Mouse (Mus musculus) embryonic facial prominence, embryonic 15.5 days (tissue): ENCODE measurements around the gene Cltrn. TPM values are rescaled to one million over a fixed set of nuclear protein-coding genes. Genes with fewer than 3 reads are reported as not detected.
A peak's percentile ranks its signal among the peaks of the same experiment; 100 is the strongest.

ENCODE experiments used
- ATAC-seq: fragments of 200-750 bp; cut with Nextera tagmentation; 2 replicates; pipeline ENCODE4 v1.8.0; 2017; ENCODE audit warnings: low read depth, moderate TSS enrichment; ENCODE audit not compliant: insufficient number of reproducible peaks, low FRiP score, low TSS enrichment
- H3K27ac ChIP-seq: fragments of 300-500 bp; sonication (generic); replicated peaks from 2 replicates; pipeline ENCODE4 v1.5.1; 2015; ENCODE audit warnings: mild to moderate bottlenecking, inconsistent platforms
- H3K27me3 ChIP-seq: fragments of 300-500 bp; sonication (generic); 2 replicates; pipeline ENCODE4 v1.6.1; 2015; ENCODE audit warnings: inconsistent platforms
- H3K36me3 ChIP-seq: fragments of 300-500 bp; sonication (generic); 2 replicates; pipeline ENCODE4 v1.6.1; 2015; ENCODE audit warnings: mild to moderate bottlenecking, inconsistent platforms
- H3K4me1 ChIP-seq: fragments of 300-500 bp; sonication (generic); 2 replicates; pipeline ENCODE4 v1.6.1; 2015; ENCODE audit warnings: inconsistent platforms
- H3K4me2 ChIP-seq: fragments of 300-500 bp; sonication (generic); replicated peaks from 2 replicates; pipeline ENCODE4 v1.6.1; 2015; ENCODE audit warnings: mild to moderate bottlenecking, inconsistent platforms
- H3K4me3 ChIP-seq: fragments of 300-500 bp; sonication (generic); replicated peaks from 2 replicates; pipeline ENCODE4 v1.5.1; 2015; ENCODE audit warnings: mild to moderate bottlenecking, inconsistent platforms
- H3K9ac ChIP-seq: fragments of 300-500 bp; sonication (generic); 2 replicates; pipeline ENCODE4 v1.6.1; 2015; ENCODE audit warnings: inconsistent platforms
- H3K9me3 ChIP-seq: fragments of 300-500 bp; sonication (generic); replicated peaks from 2 replicates; pipeline ENCODE4 v1.6.1; 2016; ENCODE audit warnings: inconsistent platforms
- WGBS: fragments of 180-500 bp; shearing (Covaris S2); methylation state at CpG from one replicate; pipeline ENCODE4 v1.1.7; 2015; 5-methylcytosine and 5-hydroxymethylcytosine counted together
- polyA plus RNA-seq: library from polyadenylated mRNA; unstranded; fragments of >200 nt; fragmentation: Nextera tagmentation; extraction: Ambion mirVana; gene quantifications from 2 replicates; pipeline ENCODE4 v1.2.1, GENCODE M21; 2015

The Cltrn gene
- polyA plus RNA-seq: not detected in 2 replicates

GRCm38 (mm10) chrX:164088582-164088981 is at the start of gene Cltrn:
Cltrn (plus strand) TSS chrX:164088830.
- Histone ChIP-seq H3K9me3 (no peaks in the 10 kb centered on the region), H3K36me3 (no peaks in the 10 kb centered on the region), H3K4me3 (no peak within 1 kb of the TSS), H3K27ac (no peak within 1 kb of the TSS), H3K27me3 (peaks cover 11% of the 10 kb centered on the region), H3K4me1 (no peaks in the 10 kb centered on the region), H3K9ac (no peak within 1 kb of the TSS), H3K4me2 (no peak within 1 kb of the TSS)
- 84% methylated on average over 4 of the region's 4 CpGs for WGBS
- ATAC-seq: no peak

- H3K4me2 ChIP-seq: no peak overlapping the region
- WGBS: 36% methylated on average over 2 of the region's 2 CpGs
- no peaks in the 10 kb centered on the region for H3K4me1 ChIP-seq
- peak; percentile 39; the same call in 1 of the 2 replicates for ATAC-seq
- H3K27me3 ChIP-seq: no peaks in the 10 kb centered on the region
- H3K9me3 ChIP-seq: no peaks in the 10 kb centered on the region
- H3K9ac ChIP-seq: no peak overlapping the region
- no peak overlapping the region for H3K4me3 ChIP-seq
- H3K27ac ChIP-seq: no peak overlapping the region
- H3K36me3 ChIP-seq: no peaks in the 10 kb centered on the region
These were observed 49.7 kb upstream of the Cltrn start for GRCm38 (mm10) chrX:164038882-164039281.

DNA sequence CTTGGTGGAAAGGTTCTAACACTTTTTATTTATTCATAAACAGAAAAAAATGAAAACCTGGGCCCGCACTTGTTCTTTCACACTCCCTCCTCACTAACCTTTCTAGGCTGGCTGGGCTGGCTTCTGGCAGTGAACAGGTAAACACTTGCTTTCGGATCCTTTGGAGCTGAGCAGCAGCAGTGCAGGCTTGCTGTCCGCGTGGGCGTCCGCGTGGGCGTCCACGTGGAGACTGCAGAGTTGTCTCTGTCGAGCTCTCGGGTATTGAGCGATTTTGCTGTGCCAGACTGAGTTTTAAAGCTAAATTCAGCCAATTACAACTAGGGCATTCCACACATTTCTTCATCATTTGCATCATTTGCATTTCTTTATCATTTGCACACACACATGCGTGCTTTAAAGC is 46.6 kb upstream of the Cltrn start:
- Histone ChIP-seq H3K36me3 (no peaks in the 10 kb centered on the region), H3K4me1 (no peaks in the 10 kb centered on the region), H3K4me3 (no peak overlapping the region), H3K27me3 (no peaks in the 10 kb centered on the region), H3K4me2 (no peak overlapping the region), H3K27ac (no peak overlapping the region), H3K9me3 (no peaks in the 10 kb centered on the region), H3K9ac (no peak overlapping the region)
- ATAC-seq: no peak
- 54% methylated on average over 13 of the region's 13 CpGs for WGBS

GRCm38 (mm10) chrX:164046736-164047135 is 41.9 kb upstream of the Cltrn start:
- Histone ChIP-seq H3K4me2 (no peak overlapping the region), H3K4me1 (no peaks in the 10 kb centered on the region), H3K9me3 (no peaks in the 10 kb centered on the region), H3K4me3 (no peak overlapping the region), H3K27ac (no peak overlapping the region), H3K27me3 (no peaks in the 10 kb centered on the region), H3K9ac (no peak overlapping the region), H3K36me3 (no peaks in the 10 kb centered on the region)
- no peak for ATAC-seq
- 76% methylated on average over 2 of the region's 2 CpGs for WGBS

DNA sequence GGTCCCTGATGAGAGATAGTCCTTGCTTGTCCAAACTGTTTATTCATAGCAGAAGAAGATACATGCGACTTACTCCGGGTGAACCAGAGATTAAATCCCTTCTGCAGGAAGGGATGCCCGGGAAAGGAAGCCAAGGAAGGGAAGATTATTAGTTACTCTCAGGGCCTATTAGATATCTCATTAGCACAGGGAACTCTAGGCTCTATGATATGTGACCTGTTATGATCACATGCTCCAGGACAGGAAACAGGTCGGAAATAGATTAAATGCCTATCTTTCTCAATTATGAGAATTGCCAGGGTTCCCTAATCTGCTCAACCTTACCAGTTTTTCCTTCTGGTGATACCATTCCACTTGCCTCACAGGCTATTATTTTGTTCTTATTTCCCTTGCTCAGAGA is 32.9 kb upstream of the Cltrn start:
- WGBS: 85% methylated on average over 4 of the region's 4 CpGs
- no peak overlapping the region for H3K4me3 ChIP-seq
- no peaks in the 10 kb centered on the region for H3K27me3 ChIP-seq
- H3K9ac ChIP-seq: no peak overlapping the region
- H3K9me3 ChIP-seq: no peaks in the 10 kb centered on the region
- H3K27ac ChIP-seq: no peak overlapping the region
- H3K4me2 ChIP-seq: no peak overlapping the region
- no peaks in the 10 kb centered on the region for H3K4me1 ChIP-seq
- ATAC-seq: no peak
- no peaks in the 10 kb centered on the region for H3K36me3 ChIP-seq

DNA sequence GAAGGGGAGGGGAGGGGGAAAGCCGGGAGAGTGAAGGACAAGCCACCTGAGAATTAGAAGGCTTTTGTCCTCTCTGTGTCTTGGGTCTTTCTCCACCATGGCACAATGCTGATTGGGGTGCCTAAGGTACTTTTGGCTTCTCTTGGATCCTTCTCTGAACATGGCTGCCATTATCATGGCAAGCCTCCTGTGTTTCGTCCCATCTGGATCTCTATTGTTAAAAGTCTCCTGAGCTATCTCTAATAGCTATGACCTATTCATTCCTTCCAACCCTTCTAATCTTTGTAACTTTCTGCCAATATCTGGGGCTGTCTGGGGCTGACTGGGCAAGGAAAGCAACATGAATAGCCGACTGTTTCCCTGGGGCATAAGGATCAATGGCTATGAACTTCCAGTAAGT is 30.1 kb upstream of the Cltrn start:
- no peak overlapping the region for H3K4me2 ChIP-seq
- no peaks in the 10 kb centered on the region for H3K4me1 ChIP-seq
- H3K36me3 ChIP-seq: no peaks in the 10 kb centered on the region
- no peaks in the 10 kb centered on the region for H3K9me3 ChIP-seq
- H3K27ac ChIP-seq: no peak overlapping the region
- no peak for ATAC-seq
- WGBS: 71% methylated on average over 3 of the region's 3 CpGs
- H3K27me3 ChIP-seq: no peaks in the 10 kb centered on the region
- no peak overlapping the region for H3K4me3 ChIP-seq
- no peak overlapping the region for H3K9ac ChIP-seq

- Histone ChIP-seq H3K27ac (no peak overlapping the region), H3K4me3 (no peak overlapping the region), H3K27me3 (no peaks in the 10 kb centered on the region), H3K36me3 (no peaks in the 10 kb centered on the region), H3K9ac (no peak overlapping the region), H3K4me2 (no peak overlapping the region), H3K4me1 (no peaks in the 10 kb centered on the region), H3K9me3 (no peaks in the 10 kb centered on the region)
- no peak for ATAC-seq
- WGBS: 69% methylated on average over 4 of the region's 4 CpGs
These were observed 29.6 kb upstream of the Cltrn start for GRCm38 (mm10) chrX:164059070-164059469.

- Histone ChIP-seq H3K9me3 (no peaks in the 10 kb centered on the region), H3K4me3 (no peak overlapping the region), H3K4me1 (no peaks in the 10 kb centered on the region), H3K27me3 (no peaks in the 10 kb centered on the region; the same call in 1 of the 2 replicates), H3K4me2 (no peak overlapping the region), H3K9ac (no peak overlapping the region), H3K36me3 (no peaks in the 10 kb centered on the region), H3K27ac (no peak overlapping the region)
- no peak for ATAC-seq
- 21% methylated on average over 2 of the region's 2 CpGs for WGBS
These were observed 22.4 kb upstream of the Cltrn start for GRCm38 (mm10) chrX:164066185-164066584.

GRCm38 (mm10) chrX:164068968-164069367 is 19.7 kb upstream of the Cltrn start:
- Histone ChIP-seq H3K9ac (no peak overlapping the region), H3K4me3 (no peak overlapping the region), H3K4me1 (no peaks in the 10 kb centered on the region), H3K9me3 (no peaks in the 10 kb centered on the region), H3K27me3 (no peaks in the 10 kb centered on the region; the same call in 1 of the 2 replicates), H3K27ac (no peak overlapping the region), H3K36me3 (no peaks in the 10 kb centered on the region), H3K4me2 (no peak overlapping the region)
- ATAC-seq: no peak
- WGBS: 88% methylated on average over 4 of the region's 4 CpGs

DNA sequence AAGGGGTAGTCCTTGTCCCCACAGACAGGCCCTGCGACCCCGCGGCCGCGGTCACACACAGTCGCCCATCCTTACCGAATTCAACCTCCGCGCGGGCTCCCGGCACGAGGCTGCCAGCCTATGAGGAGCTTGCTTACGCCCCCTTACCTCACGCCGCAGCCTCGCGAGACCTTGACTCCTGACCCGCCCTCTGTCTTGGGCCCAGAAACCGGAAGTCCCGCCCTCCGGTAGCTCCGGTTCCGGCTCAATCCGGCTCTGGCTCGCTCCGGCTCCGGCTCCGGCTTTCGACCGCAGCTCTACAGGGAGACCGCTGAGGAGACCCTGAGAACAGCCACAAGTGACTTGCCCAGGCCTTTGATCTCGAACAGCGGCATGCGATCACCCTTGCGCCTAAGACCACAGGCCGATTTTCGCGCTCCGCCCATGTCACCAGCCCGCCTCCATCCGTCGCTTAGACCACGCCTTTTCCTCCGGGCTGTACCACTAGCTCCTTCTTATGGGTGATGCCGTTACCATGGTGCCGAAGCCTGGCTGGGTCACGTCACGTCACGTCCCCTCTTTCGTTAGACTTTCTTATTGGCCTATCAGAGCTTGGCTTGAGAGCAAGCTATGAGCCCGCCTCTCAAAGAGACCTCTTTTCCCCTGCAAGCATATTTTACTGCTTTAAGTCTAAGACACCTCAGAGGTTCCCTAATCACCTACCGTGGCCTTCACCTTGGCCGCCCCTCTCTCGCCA is 12.4 kb upstream of the Cltrn start, which contains the start of gene Siah1b:
TSS of gene Siah1b (minus strand) at position 454 of the 736 bp plus-strand sequence.
- Histone ChIP-seq H3K27ac (peak within 1 kb of the TSS; percentile 83), H3K27me3 (no peaks in the 10 kb centered on the region), H3K36me3 (no peaks in the 10 kb centered on the region), H3K4me1 (0 out of 2 replicates have a peak, but pooled peaks cover 3% of the 10 kb centered on the region), H3K4me3 (peak within 1 kb of the TSS; percentile 61), H3K9ac (peak within 1 kb of the TSS; percentile 42; the same call in 1 of the 2 replicates), H3K9me3 (no peaks in the 10 kb centered on the region), H3K4me2 (peak within 1 kb of the TSS; percentile 71)
- WGBS: 21% methylated on average over 49 of the region's 54 CpGs
- peak; percentile 99 for ATAC-seq

- no peak overlapping the region for H3K4me2 ChIP-seq
- H3K4me1 ChIP-seq: no peaks in the 10 kb centered on the region
- ATAC-seq: no peak
- no peak overlapping the region for H3K9ac ChIP-seq
- H3K27ac ChIP-seq: no peak overlapping the region
- no peaks in the 10 kb centered on the region for H3K36me3 ChIP-seq
- WGBS: 93% methylated on average over 9 of the region's 9 CpGs
- peaks cover under 1% of the 10 kb centered on the region; the same call in 1 of the 2 replicates for H3K27me3 ChIP-seq
- H3K9me3 ChIP-seq: no peaks in the 10 kb centered on the region
- H3K4me3 ChIP-seq: no peak overlapping the region
These were observed 6.6 kb upstream of the Cltrn start for GRCm38 (mm10) chrX:164082030-164082429.

- H3K4me2 ChIP-seq: no peak overlapping the region
- no peaks in the 10 kb centered on the region for H3K9me3 ChIP-seq
- 79% methylated on average over 11 of the region's 11 CpGs for WGBS
- no peaks in the 10 kb centered on the region for H3K4me1 ChIP-seq
- H3K9ac ChIP-seq: no peak overlapping the region
- no peak for ATAC-seq
- H3K36me3 ChIP-seq: no peaks in the 10 kb centered on the region
- no peak overlapping the region for H3K27ac ChIP-seq
- peaks cover 11% of the 10 kb centered on the region for H3K27me3 ChIP-seq
- H3K4me3 ChIP-seq: no peak overlapping the region
These were observed 1.3 kb downstream of the Cltrn start for GRCm38 (mm10) chrX:164089916-164090315.
